Mouse (Mus musculus): ENCODE measurements around the gene Obox6.

Obox6 gene

GRCm38 (mm10) chr7:15839578-15839977, at the start of gene Obox6:
Gene Obox6 (minus strand): TSS chr7:15839678.
- no peak for DNase-seq (ENCODE audit: low read depth, low spot score)

- DNase-seq (ENCODE audit: low read depth, low spot score), result no peak
Measured at GRCm38 (mm10) chr7:15884127-15884526, 44.6 kb upstream of the Obox6 start.

- no peak for DNase-seq (ENCODE audit: low read depth, low spot score)
Measured at GRCm38 (mm10) chr7:15882317-15882716, 42.8 kb upstream of the Obox6 start, which contains the start of gene Crxos. Gene Crxos (plus strand): TSS chr7:15882617.

GRCm38 (mm10) chr7:15881831-15882230, 42.4 kb upstream of the Obox6 start:
- DNase-seq (ENCODE audit: low read depth, low spot score), result no peak

GRCm38 (mm10) chr7:15881388-15881787, 41.9 kb upstream of the Obox6 start:
- DNase-seq (ENCODE audit: low read depth, low spot score), result no peak

GRCm38 (mm10) chr7:15879756-15880155, 40.3 kb upstream of the Obox6 start, which contains the start of gene Crx:
Gene Crx (minus strand): TSS chr7:15879968.
- DNase-seq (ENCODE audit: low read depth, low spot score), result no peak

GRCm38 (mm10) chr7:15864104-15864503, 24.6 kb upstream of the Obox6 start:
- no peak for DNase-seq (ENCODE audit: low read depth, low spot score)

GRCm38 (mm10) chr7:15859657-15860056, 20.2 kb upstream of the Obox6 start:
- DNase-seq (ENCODE audit: low read depth, low spot score), result no peak

Data from embryo, embryonic 11.5 days (tissue).